Mouse (Mus musculus) liver, embryonic 14.5 days (tissue): ENCODE results near the gene Gpr179. TPM values are rescaled to one million over a fixed set of nuclear protein-coding genes. Genes with fewer than 3 reads are reported as not detected.

Experiments used
- ATAC-seq: fragments of 200-750 bp; cut with Nextera tagmentation; 2 replicates; pipeline ENCODE4 v1.8.0; 2017; ENCODE audit warnings: moderate number of reproducible peaks, mild to moderate bottlenecking, moderate library complexity; ENCODE audit not compliant: insufficient read depth
- DNase-seq, 3 experiments: peaks; one replicate each; pipeline ENCODE4 v3.0.0-alpha.2; 2012 to 2013; ENCODE audit warnings: low read depth in 3 of 3, low spot score in 3 of 3
- H3K27ac ChIP-seq: fragments of 300-500 bp; sonication (generic); 2 replicates; pipeline ENCODE4 v1.5.1; 2014; ENCODE audit warnings: moderate library complexity, mild to moderate bottlenecking, control low read depth, inconsistent platforms
- H3K27me3 ChIP-seq: fragments of 300-500 bp; sonication (generic); 2 replicates; pipeline ENCODE4 v1.6.1; 2014; ENCODE audit warnings: mild to moderate bottlenecking, low read length, moderate library complexity; ENCODE audit not compliant: control insufficient read depth, insufficient read depth
- H3K36me3 ChIP-seq: fragments of 300-500 bp; sonication (generic); replicated peaks from 2 replicates; pipeline ENCODE4 v1.6.1; 2014; ENCODE audit warnings: low read depth; ENCODE audit not compliant: control insufficient read depth, insufficient read depth
- H3K4me1 ChIP-seq, 2 experiments: fragments of 200-500 bp in 1 of 2; fragments of 300-500 bp in 1 of 2; sonication (generic) in 1 of 2; replicated peaks; 2 replicates each; pipeline ENCODE4 v1.6.1; 2012 to 2014; ENCODE audit warnings: antibody characterized with exemption in 1 of 2, inconsistent platforms in 1 of 2, low read length in 1 of 2; ENCODE audit not compliant: control insufficient read depth in 2 of 2, insufficient read depth in 2 of 2
- H3K4me2 ChIP-seq: fragments of 300-500 bp; sonication (generic); 2 replicates; pipeline ENCODE4 v1.6.1; 2014; ENCODE audit warnings: low read depth, mild to moderate bottlenecking, control low read depth, moderate library complexity
- H3K4me3 ChIP-seq, 2 experiments: fragments of 200-500 bp in 1 of 2; fragments of 300-500 bp in 1 of 2; sonication (generic) in 1 of 2; 2 replicates each; pipeline ENCODE4 v1.5.1; 2012 to 2014; ENCODE audit warnings: low read depth in 2 of 2, low read length in 2 of 2, mild to moderate bottlenecking in 2 of 2, control low read depth in 1 of 2, inconsistent platforms in 1 of 2, moderate library complexity in 1 of 2; ENCODE audit not compliant: insufficient read depth in 1 of 2
- H3K9ac ChIP-seq: fragments of 300-500 bp; sonication (generic); replicated peaks from 2 replicates; pipeline ENCODE4 v1.6.1; 2014; ENCODE audit warnings: mild to moderate bottlenecking, control low read depth, moderate library complexity
- H3K9me3 ChIP-seq: fragments of 300-500 bp; sonication (generic); 2 replicates; pipeline ENCODE4 v1.6.1; 2016; ENCODE audit warnings: low read length, mixed read lengths; ENCODE audit not compliant: control insufficient read depth
- CTCF ChIP-seq: IDR thresholded peaks from 2 replicates; pipeline ENCODE4 v1.5.1; 2016; ENCODE audit warnings: antibody characterized with exemption, low read depth, control low read depth
- EP300 ChIP-seq: IDR thresholded peaks from 2 replicates; pipeline ENCODE4 v1.6.1; 2016; ENCODE audit warnings: antibody characterized with exemption, low read depth
- WGBS: fragments of 180-500 bp; shearing (Covaris S2); extraction: QIAGEN DNeasy Blood & Tissue Kit; methylation state at CpG from one replicate; pipeline ENCODE4 v1.1.7; 2014; ENCODE audit not compliant: insufficient replicate concordance; 5-methylcytosine and 5-hydroxymethylcytosine counted together
- polyA plus RNA-seq, 2 experiments: library from polyadenylated mRNA; depleted of rRNA in 1 of 2; stranded (reverse) in 1 of 2; unstranded in 1 of 2; fragments of >200 nt; fragmentation: Nextera tagmentation in 1 of 2; extraction: Ambion mirVana in 1 of 2; gene quantifications; 2 replicates each; pipeline versions ENCODE4 v1.2.1 to v1.2.3; 2012 to 2014

The Gpr179 gene
- polyA plus RNA-seq, 2 experiments, result 0.01 TPM; not detected in 1

DNA sequence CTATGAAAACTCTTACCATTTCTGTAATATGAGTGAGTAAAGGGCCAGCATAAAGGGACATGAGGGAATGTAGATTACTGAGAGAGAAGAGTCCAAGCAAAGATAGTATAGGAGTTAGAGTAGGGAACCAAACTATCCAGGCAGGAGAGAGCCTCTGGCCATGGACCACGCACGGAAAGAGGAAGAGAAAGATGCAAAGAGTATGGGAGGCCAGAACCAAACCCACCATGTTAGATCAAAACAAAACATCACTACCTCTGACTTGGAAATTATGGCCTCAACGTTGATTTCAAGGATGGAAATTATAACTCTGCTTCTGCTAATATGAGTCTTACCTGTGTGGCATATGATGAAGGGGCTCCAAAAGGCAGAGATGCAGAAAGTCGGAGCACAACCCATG is 67.0 kb downstream of the Gpr179 start:
- H3K4me3 ChIP-seq, result no peak overlapping the region
- WGBS, result 60% methylated on average over 4 of the region's 4 CpGs
- H3K27me3 ChIP-seq, result no peaks in the 10 kb centered on the region
- ATAC-seq (no peak), DNase-seq (no peak)
- H3K9me3 ChIP-seq, result no peaks in the 10 kb centered on the region
- no peak overlapping the region for H3K4me2 ChIP-seq
- no peak overlapping the region for H3K9ac ChIP-seq
- no peaks in the 10 kb centered on the region; a peak in 1 of 4 replicates for H3K4me1 ChIP-seq
- TF ChIP-seq CTCF, result no peak
- no peak for TF ChIP-seq EP300
- H3K27ac ChIP-seq, result no peak overlapping the region
- no peaks in the 10 kb centered on the region for H3K36me3 ChIP-seq

GRCm38 (mm10) chr11:97282179-97282578 is 69.7 kb downstream of the Gpr179 start:
- DNase-seq (no peak), ATAC-seq (no peak)
- no peak for TF ChIP-seq CTCF
- Histone ChIP-seq H3K36me3 (no peaks in the 10 kb centered on the region), H3K9me3 (no peaks in the 10 kb centered on the region), H3K27me3 (no peaks in the 10 kb centered on the region), H3K4me3 (no peak overlapping the region), H3K9ac (no peak overlapping the region), H3K4me1 (peaks cover 3 to 8% of the 10 kb centered on the region in 2 experiments), H3K4me2 (no peak overlapping the region), H3K27ac (no peak overlapping the region)
- WGBS, result 72% methylated on average over 6 of the region's 6 CpGs

Other genes starting within 250 kb of the Gpr179 start
- 0.02 and 0.05 TPM in 2 replicates for gene Tbx21, start 236.7 kb downstream of the Gpr179 start, polyA plus RNA-seq (2012; rRNA removed)
- gene Tbx21, start 236.7 kb downstream of the Gpr179 start, polyA plus RNA-seq (2014; fragmentation: Nextera tagmentation; extraction: Ambion mirVana), result not detected in 2 replicates
- gene Tbkbp1, start 200.6 kb downstream of the Gpr179 start, polyA plus RNA-seq (2012; rRNA removed), result 2.4 and 2.6 TPM in 2 replicates
- 0.90 and 1.6 TPM in 2 replicates for gene Tbkbp1, start 200.6 kb downstream of the Gpr179 start, polyA plus RNA-seq (2014; fragmentation: Nextera tagmentation; extraction: Ambion mirVana)
- gene Kpnb1, start 164.2 kb downstream of the Gpr179 start, polyA plus RNA-seq (2012; rRNA removed), result 38.0 and 58.0 TPM in 2 replicates
- gene Kpnb1, start 164.2 kb downstream of the Gpr179 start, polyA plus RNA-seq (2014; fragmentation: Nextera tagmentation; extraction: Ambion mirVana), result 23.2 and 26.1 TPM in 2 replicates
- 4.3 and 8.5 TPM in 2 replicates for gene Npepps, start 71.4 kb downstream of the Gpr179 start, polyA plus RNA-seq (2012; rRNA removed)
- 14.4 and 15.1 TPM in 2 replicates for gene Npepps, start 71.4 kb downstream of the Gpr179 start, polyA plus RNA-seq (2014; fragmentation: Nextera tagmentation; extraction: Ambion mirVana)
- gene Mrpl45, start 36.4 kb downstream of the Gpr179 start, polyA plus RNA-seq (2012; rRNA removed), result 7.7 and 13.1 TPM in 2 replicates
- 22.8 and 26.4 TPM in 2 replicates for gene Mrpl45, start 36.4 kb downstream of the Gpr179 start, polyA plus RNA-seq (2014; fragmentation: Nextera tagmentation; extraction: Ambion mirVana)
- 2.1 and 2.4 TPM in 2 replicates for gene Socs7, start 10.5 kb upstream of the Gpr179 start, polyA plus RNA-seq (2012; rRNA removed)
- 0.38 and 0.53 TPM in 2 replicates for gene Socs7, start 10.5 kb upstream of the Gpr179 start, polyA plus RNA-seq (2014; fragmentation: Nextera tagmentation; extraction: Ambion mirVana)
- gene Arhgap23, start 63.5 kb upstream of the Gpr179 start, polyA plus RNA-seq (2012; rRNA removed), result 17.5 and 21.2 TPM in 2 replicates
- gene Arhgap23, start 63.5 kb upstream of the Gpr179 start, polyA plus RNA-seq (2014; fragmentation: Nextera tagmentation; extraction: Ambion mirVana), result 7.3 and 7.9 TPM in 2 replicates
- gene 4933428G20Rik, start 148.3 kb upstream of the Gpr179 start, polyA plus RNA-seq (2012; rRNA removed), result 0.02 TPM in 1 of 2 replicates, not detected in the other
- gene 4933428G20Rik, start 148.3 kb upstream of the Gpr179 start, polyA plus RNA-seq (2014; fragmentation: Nextera tagmentation; extraction: Ambion mirVana), result not detected in 2 replicates
- 0.04 and 0.06 TPM in 2 replicates for gene Srcin1, start 224.1 kb upstream of the Gpr179 start, polyA plus RNA-seq (2012; rRNA removed)
- gene Srcin1, start 224.1 kb upstream of the Gpr179 start, polyA plus RNA-seq (2014; fragmentation: Nextera tagmentation; extraction: Ambion mirVana), result not detected in 2 replicates